Mouse (Mus musculus): ENCODE measurements around the gene Dusp11. TPM values are rescaled to one million over a fixed set of nuclear protein-coding genes. Genes with fewer than 3 reads are reported as not detected.
"Not testable (repeated sequence)": the region's sequence is repeated elsewhere in the genome, so short reads cannot be mapped to it uniquely, and the experiment has no call there.

The Dusp11 gene
- 20.8 and 23.9 TPM in 2 replicates for polyA plus RNA-seq (2015; fragmentation: Nextera tagmentation; extraction: Ambion mirVana)

DNA sequence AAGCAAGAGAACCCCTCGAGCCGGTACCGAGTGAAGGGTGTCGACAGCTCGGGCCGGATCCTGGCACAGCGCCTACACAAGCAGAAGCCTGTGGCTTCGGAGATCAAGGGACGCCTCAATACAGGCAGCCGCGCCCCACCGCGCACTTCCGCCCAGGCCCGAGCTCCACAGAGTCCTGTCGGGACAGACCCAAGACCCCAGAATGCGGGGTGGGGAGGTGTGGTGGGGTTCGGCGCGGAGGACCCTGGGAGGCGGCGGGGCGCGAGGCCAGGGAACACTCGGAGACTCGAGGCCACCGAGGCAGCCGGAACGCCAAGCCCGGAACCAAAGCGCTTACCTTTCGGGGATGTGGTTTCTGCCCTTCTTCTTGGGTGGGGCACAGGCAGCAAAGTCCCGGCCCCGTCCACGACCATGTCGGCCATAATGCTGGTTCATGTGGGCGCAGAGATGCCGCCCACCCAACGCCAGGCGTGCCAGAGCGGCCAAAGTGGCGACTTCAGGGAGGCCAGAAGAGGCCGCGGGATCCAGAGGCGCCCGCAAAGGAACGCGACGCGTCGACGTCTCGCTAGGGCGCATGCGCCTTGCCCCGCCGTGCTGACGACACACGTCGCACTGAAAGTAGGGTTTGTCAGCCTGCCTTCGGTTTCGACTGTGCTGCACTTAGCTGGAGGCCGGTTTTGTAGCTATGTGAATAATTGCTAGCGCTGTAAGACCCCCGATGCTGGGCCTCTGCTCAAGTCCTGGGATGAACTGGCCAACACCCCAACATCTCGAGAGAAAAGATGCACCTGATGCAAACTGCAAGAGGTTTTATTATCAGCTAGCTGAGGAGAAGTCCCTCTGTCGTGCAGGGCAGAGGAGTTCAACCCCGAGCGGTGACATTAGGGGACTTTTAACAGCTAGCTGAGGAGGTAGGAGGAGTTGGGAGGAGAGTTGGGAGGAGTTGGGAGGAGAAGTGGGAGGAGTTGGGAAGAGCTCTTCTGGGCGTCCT is at the start of gene Dusp11:
Dusp11 (minus strand) TSS at position 567 of the 991 bp plus-strand sequence.
- H3K9me3 ChIP-seq (ENCODE audit: low read length): no peaks in the 10 kb centered on the region
- H3K36me3 ChIP-seq (replicated peaks; ENCODE audit: insufficient read depth, low read length): peaks cover 22% of the 10 kb centered on the region
- TF ChIP-seq CTCF (IDR thresholded peaks at IDR 0.05; ENCODE audit: low read depth): no peak
- TF ChIP-seq EP300 (IDR thresholded peaks at IDR 0.05; ENCODE audit: low read depth): no peak
- peak within 1 kb of the TSS; percentile 76 for H3K4me3 ChIP-seq (ENCODE audit: low read depth, low read length)
- peak; percentile 93 for DNase-seq
- H3K4me1 ChIP-seq (ENCODE audit: insufficient read depth): peaks cover 10% of the 10 kb centered on the region
- peak within 1 kb of the TSS; percentile 93 for H3K4me2 ChIP-seq (ENCODE audit: low read depth, low read length)
- ATAC-seq: peak; percentile 92
- 2% methylated on average over 67 of the region's 70 CpGs for whole genome bisulfite sequencing (ENCODE audit: insufficient replicate concordance)
- H3K27ac ChIP-seq (ENCODE audit: low read depth): peak within 1 kb of the TSS; percentile 99
- no peaks in the 10 kb centered on the region for H3K27me3 ChIP-seq (ENCODE audit: insufficient read depth, low read length)
- H3K9ac ChIP-seq (replicated peaks): peak within 1 kb of the TSS; percentile 94

DNA sequence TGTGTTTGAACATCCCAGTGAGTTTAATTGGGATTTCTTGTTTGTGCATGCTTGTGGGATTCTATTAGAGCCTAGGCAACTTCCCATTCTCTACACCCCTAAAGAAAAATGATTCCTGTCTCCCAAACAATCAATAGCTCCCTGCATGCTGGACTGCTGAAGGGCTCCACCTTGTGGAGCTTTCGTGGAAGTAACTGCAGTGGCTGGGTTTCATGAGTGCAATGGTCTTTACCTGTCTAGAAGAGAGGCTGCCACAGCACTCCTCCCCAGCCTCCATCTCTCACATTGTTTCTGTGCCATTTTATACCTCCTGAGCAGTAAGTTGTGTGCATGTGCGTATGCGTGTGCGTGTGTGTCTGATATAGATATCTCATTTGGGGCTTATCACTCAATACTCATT is 48.5 kb upstream of the Dusp11 start:
- TF ChIP-seq CTCF (IDR thresholded peaks at IDR 0.05; ENCODE audit: low read depth) (peak; percentile 84), EP300 (IDR thresholded peaks at IDR 0.05; ENCODE audit: low read depth) (no peak)
- Histone ChIP-seq H3K27me3 (ENCODE audit: insufficient read depth, low read length) (no peaks in the 10 kb centered on the region), H3K4me3 (ENCODE audit: low read depth, low read length) (no peak overlapping the region), H3K9ac (replicated peaks) (no peak overlapping the region), H3K4me2 (ENCODE audit: low read depth, low read length) (no peak overlapping the region), H3K27ac (ENCODE audit: low read depth) (no peak overlapping the region), H3K9me3 (ENCODE audit: low read length) (no peaks in the 10 kb centered on the region), H3K4me1 (ENCODE audit: insufficient read depth) (no peaks in the 10 kb centered on the region), H3K36me3 (replicated peaks; ENCODE audit: insufficient read depth, low read length) (no peaks in the 10 kb centered on the region)
- ATAC-seq (peak; percentile 48; the same call in 1 of the 2 replicates), DNase-seq (peak; percentile 61)
- WGBS (ENCODE audit: insufficient replicate concordance): 31% methylated on average over 4 of the region's 4 CpGs

DNA sequence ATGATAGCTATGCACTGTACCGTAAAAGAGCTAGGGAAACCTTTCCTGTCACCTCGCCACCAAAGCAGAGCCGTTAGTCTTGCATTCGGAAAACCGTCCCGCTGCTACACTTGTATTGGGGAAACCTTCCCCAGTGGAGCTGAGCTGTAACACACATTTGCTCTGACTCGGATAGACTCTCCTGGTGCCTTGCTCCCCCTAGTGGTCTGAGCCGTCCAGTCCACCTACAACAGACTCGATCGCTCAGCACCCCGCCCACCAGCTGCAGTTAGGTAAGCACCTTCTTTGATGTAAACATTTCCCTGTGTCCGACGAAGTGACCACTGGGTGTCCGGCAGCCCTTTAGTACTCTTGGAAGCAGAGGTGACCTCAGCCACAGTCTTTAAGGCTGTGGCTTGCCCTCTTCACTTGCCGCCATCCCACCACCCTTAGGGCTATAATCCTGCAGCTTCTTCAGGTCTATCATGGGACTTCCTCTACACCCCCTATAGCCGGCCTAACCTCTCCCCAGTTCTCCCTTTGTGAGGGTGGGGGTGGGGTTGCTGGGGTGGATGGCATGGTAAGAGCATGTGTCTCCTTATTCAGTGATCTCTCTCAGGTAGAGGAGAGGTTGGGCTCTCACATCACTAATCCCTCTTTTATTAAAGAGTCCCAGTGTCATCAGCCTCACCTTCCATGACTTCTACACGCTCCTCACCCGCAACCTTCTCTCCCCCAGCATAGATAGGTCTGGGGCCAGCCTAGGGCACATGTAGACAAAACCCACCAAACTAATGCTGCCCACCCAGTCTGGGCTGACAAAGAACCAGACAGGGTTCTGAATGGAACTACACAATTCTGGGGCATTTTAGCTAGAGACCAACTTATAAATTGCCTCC is 43.0 kb upstream of the Dusp11 start:
- DNase-seq: peak; percentile 91
- Histone ChIP-seq H3K9ac (replicated peaks) (no peak overlapping the region), H3K4me2 (ENCODE audit: low read depth, low read length) (peak overlapping the region; percentile 43), H3K9me3 (ENCODE audit: low read length) (no peaks in the 10 kb centered on the region), H3K4me3 (ENCODE audit: low read depth, low read length) (no peak overlapping the region), H3K27ac (ENCODE audit: low read depth) (no peak overlapping the region), H3K4me1 (ENCODE audit: insufficient read depth) (no peaks in the 10 kb centered on the region), H3K36me3 (replicated peaks; ENCODE audit: insufficient read depth, low read length) (no peaks in the 10 kb centered on the region), H3K27me3 (ENCODE audit: insufficient read depth, low read length) (no peaks in the 10 kb centered on the region)
- peak; percentile 93 for ATAC-seq
- TF ChIP-seq EP300 (IDR thresholded peaks at IDR 0.05; ENCODE audit: low read depth): no peak
- TF ChIP-seq CTCF (IDR thresholded peaks at IDR 0.05; ENCODE audit: low read depth): peak; percentile 95
- WGBS (ENCODE audit: insufficient replicate concordance): 11% methylated on average over 18 of the region's 18 CpGs

DNA sequence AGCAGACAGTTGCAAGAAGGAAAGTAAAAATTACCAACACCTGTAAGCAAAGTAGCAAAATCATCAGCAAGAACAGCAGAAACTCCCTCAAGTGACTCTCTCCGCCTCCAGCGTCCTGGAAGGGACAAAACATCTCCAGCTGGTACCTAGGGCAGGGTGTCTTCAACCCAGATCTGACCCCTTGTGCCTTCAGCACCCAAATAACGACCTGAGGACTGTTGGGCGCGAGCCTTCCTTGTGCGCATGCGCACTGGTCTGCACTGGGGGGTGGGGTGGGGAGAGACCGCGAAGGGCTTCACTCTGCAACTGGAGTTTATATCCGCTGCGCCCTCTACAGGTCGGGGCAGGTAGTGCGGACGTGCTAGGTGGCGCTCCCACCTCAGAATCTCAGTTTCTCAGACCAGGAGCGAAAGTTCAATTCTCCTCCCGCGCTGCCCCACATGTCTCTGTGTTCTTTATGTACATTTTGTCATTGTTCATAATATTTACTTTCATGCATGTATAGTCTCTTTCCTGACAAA is 42.0 kb upstream of the Dusp11 start:
- ATAC-seq (no peak), DNase-seq (peak; percentile 52)

DNA sequence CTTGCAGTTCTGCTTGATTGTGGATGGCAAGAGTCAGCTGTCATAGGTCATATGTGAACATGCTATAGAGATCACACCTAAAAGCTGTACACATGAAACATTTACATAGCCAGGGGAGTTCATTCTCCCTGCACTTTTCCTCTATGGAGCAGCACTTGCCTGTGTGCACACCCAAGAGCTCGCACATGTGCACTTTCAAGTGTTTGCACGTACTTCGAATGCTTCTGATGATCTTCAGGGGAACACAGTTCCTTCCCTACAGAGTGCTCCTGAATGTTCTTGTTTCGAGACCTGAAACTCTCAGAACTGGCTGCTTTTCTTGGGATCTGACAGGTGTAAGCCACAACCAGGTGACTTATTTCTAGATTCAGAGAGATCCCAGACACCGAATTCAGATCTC is 29.3 kb upstream of the Dusp11 start:
- H3K9ac ChIP-seq (replicated peaks); DNase-seq; H3K27me3 ChIP-seq (ENCODE audit: insufficient read depth, low read length); H3K36me3 ChIP-seq (replicated peaks; ENCODE audit: insufficient read depth, low read length); H3K4me1 ChIP-seq (ENCODE audit: insufficient read depth); H3K4me3 ChIP-seq (ENCODE audit: low read depth, low read length); ATAC-seq; H3K27ac ChIP-seq (ENCODE audit: low read depth); H3K9me3 ChIP-seq (ENCODE audit: low read length); H3K4me2 ChIP-seq (ENCODE audit: low read depth, low read length): not testable (repeated sequence)
- 79% methylated on average over 5 of the region's 5 CpGs for WGBS (ENCODE audit: insufficient replicate concordance)

More for the DNA sequence above, 42.0 kb upstream of the Dusp11 start:
- H3K4me2 ChIP-seq (ENCODE audit: low read depth, low read length): no peak overlapping the region
- no peak overlapping the region for H3K4me3 ChIP-seq (ENCODE audit: low read depth, low read length)
- no peaks in the 10 kb centered on the region for H3K36me3 ChIP-seq (replicated peaks; ENCODE audit: insufficient read depth, low read length)
- no peaks in the 10 kb centered on the region for H3K9me3 ChIP-seq (ENCODE audit: low read length)
- TF ChIP-seq EP300 (IDR thresholded peaks at IDR 0.05; ENCODE audit: low read depth) (no peak), CTCF (IDR thresholded peaks at IDR 0.05; ENCODE audit: low read depth) (peak; percentile 66)
- H3K27ac ChIP-seq (ENCODE audit: low read depth): no peak overlapping the region
- no peaks in the 10 kb centered on the region for H3K4me1 ChIP-seq (ENCODE audit: insufficient read depth)
- 70% methylated on average over 18 of the region's 18 CpGs for WGBS (ENCODE audit: insufficient replicate concordance)
- no peaks in the 10 kb centered on the region for H3K27me3 ChIP-seq (ENCODE audit: insufficient read depth, low read length)
- no peak overlapping the region for H3K9ac ChIP-seq (replicated peaks)

DNA sequence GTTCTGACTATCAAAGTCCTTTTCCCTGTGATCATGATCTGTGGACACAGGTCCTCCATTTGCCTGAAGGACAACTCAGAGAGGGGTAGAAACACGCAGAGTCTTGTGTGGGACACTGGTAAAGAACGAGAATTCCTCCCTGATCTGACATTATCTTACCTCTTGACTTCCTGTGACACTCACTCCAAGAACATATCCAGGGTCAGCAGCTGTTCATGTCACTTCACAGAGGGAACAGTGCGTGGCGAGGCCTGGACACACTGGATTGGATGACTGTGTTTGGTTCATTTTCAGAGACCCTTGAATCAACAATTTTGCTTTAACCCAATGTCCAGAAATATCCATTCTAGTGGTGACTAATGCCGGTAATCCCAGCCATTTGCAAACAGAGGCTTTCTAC is 28.1 kb upstream of the Dusp11 start:
- WGBS (ENCODE audit: insufficient replicate concordance): 68% methylated on average over 5 of the region's 5 CpGs
- H3K9me3 ChIP-seq (ENCODE audit: low read length); ATAC-seq; H3K4me2 ChIP-seq (ENCODE audit: low read depth, low read length); H3K4me3 ChIP-seq (ENCODE audit: low read depth, low read length); DNase-seq; H3K9ac ChIP-seq (replicated peaks); H3K27me3 ChIP-seq (ENCODE audit: insufficient read depth, low read length); H3K27ac ChIP-seq (ENCODE audit: low read depth); H3K36me3 ChIP-seq (replicated peaks; ENCODE audit: insufficient read depth, low read length); H3K4me1 ChIP-seq (ENCODE audit: insufficient read depth): not testable (repeated sequence)

Measured in liver, postnatal 0 days (tissue).